In genomic region chrX:103447539-103448169, GRCm38 (mm10) we compare ENCODE assay signal across 9 mouse cellular contexts. TPM values are rescaled to one million over a fixed set of nuclear protein-coding genes. Genes with fewer than 3 reads are reported as not detected.
DNase-seq lines count a peak whose midpoint lies in the region; ATAC-seq lines count a peak whose summit lies in the region.
"Had no signal": no experiment of that assay in that cellular context is flagged by ENCODE, and none has a peak within 500 bp of the region (broad histone marks: within the 10 kb centered on the region; RNA-seq: fewer than 3 reads in every experiment).

No protein-coding gene starts in this region.

- WGBS in heart, embryonic 10.5 days: 8% methylated on average over 34 of the region's 34 CpGs
- 7% methylated on average over 34 of the region's 34 CpGs for WGBS in heart, embryonic 12.5 days
- WGBS in neural tube, embryonic 14.5 days: 7% methylated on average over 33 of the region's 34 CpGs

- intact Hi-C loops in heart, postnatal 25 days (cut with DNase I): loop anchor here (10.0 kb wide), 1 partner anchor 953 kb away; no protein-coding TSS in a partner anchor

- H3K27ac ChIP-seq in heart, embryonic 10.5 days: no peak overlapping the region
- no peak overlapping the region for H3K27ac ChIP-seq in heart, embryonic 12.5 days (ENCODE audit: poor library complexity, severe bottlenecking)
- no peak overlapping the region for H3K27ac ChIP-seq in neural tube, embryonic 14.5 days (ENCODE audit: low read depth, low read length)

- H3K4me3 ChIP-seq in heart, embryonic 10.5 days: peak overlapping the region; percentile 57
- peak overlapping the region; percentile 44 for H3K4me3 ChIP-seq in heart, embryonic 12.5 days
- H3K4me3 ChIP-seq in neural tube, embryonic 14.5 days (ENCODE audit: low read depth, low read length): peak overlapping the region; percentile 30

- H3K9me3 ChIP-seq in heart, embryonic 10.5 days: no peaks in the 10 kb centered on the region
- no peaks in the 10 kb centered on the region for H3K9me3 ChIP-seq in heart, embryonic 12.5 days (replicated peaks)
- H3K9me3 ChIP-seq in neural tube, embryonic 14.5 days (ENCODE audit: control insufficient read depth, low read length): no peaks in the 10 kb centered on the region

- no peak for ATAC-seq in heart, embryonic 12.5 days (ENCODE audit: insufficient number of reproducible peaks, low FRiP score)
- ATAC-seq in neural tube, embryonic 14.5 days (ENCODE audit: low read depth): peak; percentile 51; the same call in 1 of the 2 replicates

- H3K4me2 ChIP-seq in heart, embryonic 12.5 days: peak overlapping the region; percentile 75
- H3K4me2 ChIP-seq in neural tube, embryonic 14.5 days (ENCODE audit: low read depth, low read length): peak overlapping the region; percentile 57

- DNase-seq in heart, embryonic 10.5 days (ENCODE audit: low spot score): no peak
- no peak for DNase-seq in heart, postnatal 25 days (ENCODE audit: low spot score)
- peak; percentile 51 to 65 for DNase-seq in cerebellum, postnatal 25 days
- peak; percentile 9 for DNase-seq in kidney, adult 9 months
- peak; percentile 74 to 87 for DNase-seq in lung, adult 18-20 months
- DNase-seq in thymus, postnatal 36 days: peak; percentile 14 to 54

- H3K9ac ChIP-seq in heart, embryonic 12.5 days: no peak overlapping the region
- H3K9ac ChIP-seq in neural tube, embryonic 14.5 days (replicated peaks; ENCODE audit: low read depth, low read length): no peak overlapping the region

- H3K4me1 ChIP-seq in heart, embryonic 10.5 days: no peaks in the 10 kb centered on the region
- H3K4me1 ChIP-seq in heart, embryonic 12.5 days (replicated peaks): no peaks in the 10 kb centered on the region
- no peaks in the 10 kb centered on the region for H3K4me1 ChIP-seq in neural tube, embryonic 14.5 days (ENCODE audit: control insufficient read depth, insufficient read depth, low read length)

- H3K27me3 ChIP-seq in heart, embryonic 10.5 days (ENCODE audit: insufficient read depth, poor library complexity, severe bottlenecking): peaks cover 40% of the 10 kb centered on the region
- H3K27me3 ChIP-seq in heart, embryonic 12.5 days (replicated peaks): peaks cover 32% of the 10 kb centered on the region
- H3K27me3 ChIP-seq in neural tube, embryonic 14.5 days (ENCODE audit: control insufficient read depth, insufficient read depth, low read length): peaks cover 9% of the 10 kb centered on the region

- no peaks in the 10 kb centered on the region for H3K36me3 ChIP-seq in heart, embryonic 10.5 days
- H3K36me3 ChIP-seq in heart, embryonic 12.5 days: no peaks in the 10 kb centered on the region
- no peaks in the 10 kb centered on the region for H3K36me3 ChIP-seq in neural tube, embryonic 14.5 days (ENCODE audit: control insufficient read depth, insufficient read depth, low read length)

RNA-seq across cellular contexts. Expression of gene Gm26992, which starts 25.8 kb away (rescaled TPM):
- polyA plus RNA-seq in heart, embryonic 10.5 days (2016; fragmentation: Nextera tagmentation; extraction: Ambion mirVana): not detected in 2 replicates
- total RNA-seq in heart, postnatal 25 days (2021): not detected
- polyA plus RNA-seq in heart, embryonic 12.5 days (2016; fragmentation: Nextera tagmentation; extraction: Ambion mirVana): not detected in 2 replicates
- polyA plus RNA-seq in neural tube, embryonic 14.5 days (2014; fragmentation: Nextera tagmentation; extraction: Ambion mirVana): not detected in 2 replicates
- total RNA-seq: left cerebral cortex, postnatal 10 days had no signal

RNA-seq across cellular contexts. Expression of gene Tsx, which starts 33.4 kb away (rescaled TPM):
- not detected in 2 replicates for polyA plus RNA-seq in heart, embryonic 10.5 days (2016; fragmentation: Nextera tagmentation; extraction: Ambion mirVana)
- total RNA-seq in heart, postnatal 25 days (2021): not detected
- 0.24 TPM in 1 of 2 replicates, not detected in the other for polyA plus RNA-seq in heart, embryonic 12.5 days (2016; fragmentation: Nextera tagmentation; extraction: Ambion mirVana)
- polyA plus RNA-seq in neural tube, embryonic 14.5 days (2014; fragmentation: Nextera tagmentation; extraction: Ambion mirVana): 0.35 TPM in 2 replicates

Comparison
In these comparisons a context has a peak if more than half of its experiments do, and no peak if none do; other contexts are left out.
1. DNase-seq: peak in cerebellum, postnatal 25 days (2 of 2), kidney, adult 9 months (single experiment), lung, adult 18-20 months (2 of 2) and thymus, postnatal 36 days (2 of 2); none in heart, embryonic 10.5 days (single experiment) and heart, postnatal 25 days (single experiment).
2. Peak in every context shown above with its lines, with median percentiles within 50 percentile points of each other: H3K4me3 ChIP-seq.